Mouse (Mus musculus): ENCODE measurements at regions not wholly inside any gene's neighbourhood (a gene's known extent, or its start where the extent isn't known, plus 50 kb on each side); places are given as distances from the start of the nearest gene placed in this dataset.

- DNase-seq = no peak
Observed at GRCm38 (mm10) chr10:17619617-17620016, 103.4 kb upstream of the Cited2 start.

DNA sequence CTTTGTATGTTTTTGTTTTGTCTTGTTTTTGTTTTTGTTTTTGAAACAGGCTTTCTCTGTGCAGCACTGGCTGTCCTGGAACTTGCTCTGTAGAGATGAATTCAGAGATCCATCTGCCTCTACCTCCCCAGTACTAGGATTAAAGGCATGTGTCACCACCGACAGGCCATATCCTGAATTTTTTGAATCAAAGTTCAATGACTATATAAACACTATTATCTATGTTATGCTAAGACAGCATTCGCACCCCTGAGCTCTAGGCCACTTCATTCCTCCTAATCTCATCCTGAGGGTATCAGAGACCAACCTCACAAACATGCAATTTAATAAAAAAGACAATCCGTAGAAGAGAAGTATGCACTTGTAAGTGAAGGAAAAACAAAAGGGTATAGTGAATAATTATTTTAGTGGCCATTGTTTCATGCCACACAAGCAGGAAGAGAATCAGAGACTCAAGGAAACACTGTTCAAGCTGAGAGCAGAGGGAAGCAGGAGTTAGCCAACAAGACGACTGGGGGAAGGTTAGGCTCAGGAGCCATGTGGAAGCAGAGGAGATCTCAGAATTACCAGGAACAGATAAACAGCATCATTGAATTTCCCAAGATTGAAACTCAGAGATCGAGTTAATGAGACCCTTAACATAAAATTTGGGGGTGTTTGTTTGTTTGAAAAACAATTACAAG is 101.2 kb upstream of the Cited2 start:
- DNase-seq = no peak

DNA sequence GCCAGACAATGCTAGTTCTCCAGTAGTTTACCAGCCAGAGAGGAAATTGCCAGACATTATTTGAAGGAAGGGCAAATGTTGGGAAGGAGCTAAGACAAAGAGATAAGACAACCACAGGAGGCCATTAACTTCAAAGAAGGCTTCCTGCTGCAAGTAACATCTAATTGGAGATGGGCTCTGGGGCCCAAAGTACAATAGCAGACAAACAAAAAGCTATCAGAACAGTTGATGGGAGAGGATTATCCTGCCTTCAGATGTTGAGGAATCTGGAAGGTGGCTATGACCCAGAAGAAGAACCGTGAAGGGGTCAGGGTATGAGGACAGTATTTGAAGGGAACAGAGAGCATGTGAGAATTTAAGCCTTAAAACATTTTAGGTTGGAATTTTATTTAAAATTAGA is 100.2 kb upstream of the Cited2 start:
- DNase-seq = no peak

DNA sequence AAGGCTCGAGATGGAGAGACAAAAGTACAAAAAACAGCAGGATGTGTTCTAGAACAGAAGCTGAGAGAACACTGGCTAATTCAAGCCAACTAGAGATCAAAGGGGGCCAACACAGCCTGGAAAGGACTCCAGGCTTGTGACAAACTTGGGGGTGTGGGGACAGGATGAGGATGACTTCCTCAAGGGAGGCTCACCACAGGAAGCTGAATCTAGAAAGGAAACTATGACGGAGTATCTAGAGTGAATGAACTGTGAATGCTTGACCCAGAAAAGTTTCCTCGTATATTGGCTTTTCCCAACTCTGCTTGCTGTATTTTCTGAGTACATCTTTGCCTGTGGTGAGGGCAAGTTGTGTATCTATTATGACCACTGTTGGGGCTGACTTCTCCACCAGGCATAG is 93.3 kb upstream of the Cited2 start:
- no peak for DNase-seq

- no peak for DNase-seq
Observed at GRCm38 (mm10) chr10:17630861-17631581, 92.0 kb upstream of the Cited2 start.

- no peak for DNase-seq
Observed at GRCm38 (mm10) chr10:17631817-17632216, 91.2 kb upstream of the Cited2 start.

DNA sequence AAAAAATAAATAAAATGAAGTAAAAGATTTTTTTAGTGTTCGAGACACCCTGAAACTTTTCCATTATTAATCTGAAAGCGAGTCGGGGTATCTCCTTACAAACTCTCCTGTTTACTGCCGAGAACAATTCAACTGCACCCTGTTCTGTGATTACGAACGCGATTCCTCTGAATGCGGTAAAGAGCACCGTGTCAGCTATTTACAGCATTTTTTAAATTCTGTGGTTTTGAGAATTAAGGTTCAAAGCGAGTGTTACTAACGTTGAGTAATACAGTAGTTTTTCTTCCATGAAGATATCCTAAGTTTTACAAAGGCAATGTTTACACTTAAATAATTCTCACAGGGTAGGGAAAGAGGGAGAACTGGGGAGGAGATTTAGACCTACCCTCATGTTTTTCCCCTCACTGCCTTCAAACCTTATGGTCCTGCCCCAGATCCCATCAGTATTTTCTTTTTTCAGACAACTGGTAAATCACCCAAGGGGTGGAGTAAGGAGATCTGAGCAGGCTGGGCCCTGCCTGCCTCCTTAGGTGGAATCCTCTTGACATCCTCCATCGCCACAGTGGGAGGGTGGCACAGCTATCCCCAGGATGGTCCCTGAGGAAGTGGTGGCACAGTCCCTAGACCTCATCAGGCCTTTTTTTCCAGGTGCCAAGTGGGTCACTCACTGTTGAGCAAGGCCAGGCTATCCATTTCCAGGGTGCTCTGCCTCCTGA is 89.9 kb upstream of the Cited2 start:
- DNase-seq = no peak

DNA sequence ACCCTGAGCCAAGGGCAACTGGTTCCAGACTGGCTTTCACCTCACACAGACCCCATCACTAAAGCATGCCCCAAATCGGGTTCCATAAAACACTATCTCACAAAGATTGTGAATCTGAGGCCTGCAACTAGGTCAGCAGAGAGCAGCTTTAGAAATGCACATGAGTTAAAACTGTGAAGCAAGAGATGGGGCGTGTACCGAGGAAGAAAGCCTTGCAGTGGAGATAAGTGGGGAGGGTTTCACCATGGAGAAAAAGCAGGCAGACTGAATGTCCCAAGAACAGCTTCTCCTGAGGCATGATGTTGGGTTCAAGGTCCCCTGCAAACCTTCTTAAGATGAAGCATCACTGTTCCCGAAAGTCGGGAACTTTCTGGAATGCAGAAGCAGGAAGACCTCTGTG is 77.7 kb upstream of the Cited2 start:
- no peak for DNase-seq

- no peak for DNase-seq
Observed at GRCm38 (mm10) chr10:17646391-17646790, 76.6 kb upstream of the Cited2 start.

- no peak for DNase-seq
Observed at GRCm38 (mm10) chr10:17648077-17648476, 74.9 kb upstream of the Cited2 start.

- no peak for DNase-seq
Observed at GRCm38 (mm10) chr10:17650997-17651750, 71.8 kb upstream of the Cited2 start.

- no peak for DNase-seq
Observed at GRCm38 (mm10) chr10:17653325-17653724, 69.7 kb upstream of the Cited2 start.

DNA sequence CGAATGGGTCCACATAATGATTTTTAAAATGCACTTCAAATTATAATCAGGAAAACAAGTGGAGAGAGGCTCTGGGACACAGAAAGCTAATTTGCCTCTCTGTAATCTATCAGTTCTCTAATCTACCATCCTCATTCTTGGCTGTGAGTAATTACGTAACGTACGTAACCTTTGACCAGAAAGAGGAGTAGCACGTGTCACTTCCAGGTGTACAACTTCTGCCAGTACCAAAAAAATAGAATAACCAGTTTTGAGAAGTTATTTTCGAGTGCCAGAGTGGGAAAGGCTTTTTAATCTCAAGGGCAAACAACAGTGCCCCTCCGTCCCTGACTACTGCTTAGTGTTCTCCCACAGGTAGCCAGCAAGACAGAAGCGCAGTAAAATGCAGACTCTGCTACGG is 69.2 kb upstream of the Cited2 start:
- DNase-seq = no peak

- no peak for DNase-seq
Observed at GRCm38 (mm10) chr10:17654308-17654858, 68.6 kb upstream of the Cited2 start.

DNA sequence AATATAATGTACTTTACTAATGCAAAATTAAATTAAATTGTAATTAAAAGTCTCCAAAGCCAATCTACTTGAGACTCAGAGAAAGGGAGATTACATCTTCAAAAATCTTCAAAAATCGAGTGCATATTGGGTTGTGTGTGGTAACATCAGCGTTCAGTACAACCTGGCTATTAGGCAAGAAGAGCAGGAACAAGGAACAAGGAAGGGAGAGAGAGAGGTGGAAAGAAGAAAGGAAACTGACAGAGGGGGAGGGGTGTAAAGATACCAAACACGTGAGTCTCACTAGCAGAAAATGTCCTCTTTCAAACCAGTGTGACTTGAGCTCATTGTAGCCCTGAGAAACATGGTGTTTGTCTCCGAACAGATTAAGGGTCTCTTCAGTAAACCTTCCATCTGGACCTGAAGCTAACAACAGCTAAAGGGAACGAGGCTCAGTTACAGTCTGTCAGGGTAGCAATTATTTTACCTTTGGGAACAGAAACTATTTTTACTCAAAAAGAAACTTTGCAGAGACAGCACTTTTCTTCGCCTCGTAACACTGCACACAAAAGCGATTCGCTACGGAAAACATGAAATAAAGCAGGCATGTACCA is 67.5 kb upstream of the Cited2 start:
- no peak for DNase-seq

GRCm38 (mm10) chr10:17656305-17656704 is 66.7 kb upstream of the Cited2 start:
- DNase-seq = no peak

- DNase-seq = no peak
Observed at GRCm38 (mm10) chr10:17656872-17657482, 66.0 kb upstream of the Cited2 start.

GRCm38 (mm10) chr10:17659575-17659974 is 63.4 kb upstream of the Cited2 start:
- no peak for DNase-seq

- peak; percentile 93 for DNase-seq
Observed at GRCm38 (mm10) chr10:17660836-17661452, 62.1 kb upstream of the Cited2 start.

DNA sequence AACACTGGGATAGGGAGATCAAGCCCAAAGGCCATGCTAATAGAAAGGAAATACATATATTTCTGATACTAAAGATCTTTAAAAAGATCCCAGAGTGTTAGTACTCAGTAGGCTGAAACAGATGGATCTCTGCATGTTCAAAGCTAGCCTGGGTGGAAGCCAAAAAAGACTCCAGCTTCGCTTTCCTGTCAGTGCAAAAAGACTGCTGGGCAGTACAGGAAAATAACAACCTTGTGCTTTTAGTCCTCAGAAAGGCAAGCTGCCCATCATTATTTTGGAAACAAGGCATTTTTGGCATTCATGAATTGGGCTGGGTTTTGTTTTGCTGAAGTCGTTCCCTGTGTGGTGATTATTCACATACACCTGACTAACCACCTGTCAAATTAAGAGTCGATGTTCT is 56.9 kb upstream of the Cited2 start:
- DNase-seq = no peak

DNA sequence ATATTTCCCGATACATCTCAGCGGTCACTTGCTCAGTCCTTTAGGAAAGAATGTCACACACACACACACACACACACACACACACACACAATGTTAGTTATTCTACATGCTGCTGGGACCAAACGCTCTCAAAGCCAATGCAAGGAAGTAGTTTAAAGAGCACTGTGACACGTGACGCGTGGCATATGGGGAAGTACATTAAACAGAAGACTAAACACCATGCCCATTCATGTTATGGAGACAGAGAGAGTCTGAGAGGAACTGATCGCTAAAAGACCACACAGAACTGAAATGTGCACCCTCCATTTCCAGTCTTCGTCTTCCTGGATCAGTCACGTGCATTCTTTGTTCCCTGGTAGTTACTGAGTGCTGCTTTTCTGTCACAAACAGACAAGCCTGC is 53.6 kb upstream of the Cited2 start:
- no peak for DNase-seq
